Mouse (Mus musculus): Measurements from ENCODE around the gene Dysf. TPM values are rescaled to one million over a fixed set of nuclear protein-coding genes. Genes with fewer than 3 reads are reported as not detected.
"Not testable (repeated sequence)": the region's sequence is repeated elsewhere in the genome, so short reads cannot be mapped to it uniquely, and the experiment has no call there.

Dysf gene
- 5.4 and 6.0 TPM in 2 replicates for polyA plus RNA-seq (2016; fragmentation: Nextera tagmentation; extraction: Ambion mirVana)

- DNase-seq (ENCODE audit: low spot score), result peak; percentile 69
- peak within 1 kb of the TSS; percentile 20 for H3K27ac ChIP-seq (replicated peaks)
- no peaks in the 10 kb centered on the region for H3K9me3 ChIP-seq
- WGBS, result under 1% methylated on average over 41 of the region's 41 CpGs
- peaks cover 35% of the 10 kb centered on the region for H3K4me1 ChIP-seq
- no peaks in the 10 kb centered on the region for H3K36me3 ChIP-seq (replicated peaks)
- peak within 1 kb of the TSS; percentile 59 for H3K4me3 ChIP-seq
- H3K27me3 ChIP-seq (replicated peaks; ENCODE audit: low read depth, poor library complexity, severe bottlenecking), result peaks cover 30% of the 10 kb centered on the region
These were observed at the start of gene Dysf for GRCm38 (mm10) chr6:84008363-84009171. Gene Dysf, plus strand, starts transcription at chr6:84008590.

DNA sequence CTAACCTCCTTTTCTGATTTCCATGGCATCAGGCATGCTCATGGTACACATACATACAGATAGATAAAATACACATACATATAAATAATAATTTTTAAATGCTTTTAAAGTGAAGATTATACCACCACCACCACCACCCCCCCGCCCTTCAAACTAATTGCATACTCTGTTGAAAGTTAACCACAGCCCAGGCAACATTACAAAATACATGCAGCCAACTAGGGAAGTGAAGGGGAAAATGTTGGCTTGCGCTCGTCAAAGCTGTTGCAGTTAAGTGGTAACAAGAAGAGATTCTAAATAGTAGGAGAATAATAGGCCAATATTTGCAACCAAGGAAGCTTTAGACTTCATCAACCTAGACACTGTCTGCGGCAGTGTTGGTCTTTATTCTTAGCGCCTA is 20.7 kb upstream of the Dysf start:
- Histone ChIP-seq H3K36me3 (replicated peaks) (peaks cover 95% of the 10 kb centered on the region), H3K27me3 (replicated peaks; ENCODE audit: low read depth, poor library complexity, severe bottlenecking) (no peaks in the 10 kb centered on the region), H3K4me1 (no peaks in the 10 kb centered on the region), H3K9me3 (no peaks in the 10 kb centered on the region), H3K27ac (replicated peaks) (no peak overlapping the region), H3K4me3 (no peak overlapping the region)
- WGBS, result 95% methylated on average over 5 of the region's 5 CpGs
- no peak for DNase-seq (ENCODE audit: low spot score)

GRCm38 (mm10) chr6:84002716-84003115 is 5.7 kb upstream of the Dysf start:
- H3K27me3 ChIP-seq (replicated peaks; ENCODE audit: low read depth, poor library complexity, severe bottlenecking), result 0 out of 2 replicates have a peak, but pooled peaks cover 1% of the 10 kb centered on the region
- H3K36me3 ChIP-seq (replicated peaks), result peaks cover 19% of the 10 kb centered on the region
- no peaks in the 10 kb centered on the region for H3K9me3 ChIP-seq
- no peak for DNase-seq (ENCODE audit: low spot score)
- no peak overlapping the region for H3K4me3 ChIP-seq
- H3K4me1 ChIP-seq, result no peaks in the 10 kb centered on the region
- no peak overlapping the region for H3K27ac ChIP-seq (replicated peaks)
- WGBS, result 57% methylated on average over 1 of the region's 1 CpGs

GRCm38 (mm10) chr6:84004295-84004694 is 4.1 kb upstream of the Dysf start:
- H3K9me3 ChIP-seq, result no peaks in the 10 kb centered on the region
- 89% methylated on average over 4 of the region's 4 CpGs for WGBS

GRCm38 (mm10) chr6:84009172-84009872 is 932 bp downstream of the Dysf start:
- no peak for DNase-seq (ENCODE audit: low spot score)
- Histone ChIP-seq H3K9me3 (no peaks in the 10 kb centered on the region), H3K27ac (replicated peaks) (no peak overlapping the region; the same call in 1 of the 2 replicates), H3K4me3 (peak overlapping the region; percentile 59), H3K36me3 (replicated peaks) (no peaks in the 10 kb centered on the region), H3K4me1 (peaks cover 35% of the 10 kb centered on the region), H3K27me3 (replicated peaks; ENCODE audit: low read depth, poor library complexity, severe bottlenecking) (peaks cover 30% of the 10 kb centered on the region)
- 25% methylated on average over 8 of the region's 8 CpGs for WGBS

More at GRCm38 (mm10) chr6:84004295-84004694, 4.1 kb upstream of the Dysf start:
- Histone ChIP-seq H3K4me1 (peaks cover 12% of the 10 kb centered on the region), H3K27me3 (replicated peaks; ENCODE audit: low read depth, poor library complexity, severe bottlenecking) (peaks cover 17% of the 10 kb centered on the region), H3K36me3 (replicated peaks) (peaks cover 3% of the 10 kb centered on the region; the same call in 1 of the 2 replicates), H3K27ac (replicated peaks) (no peak overlapping the region), H3K4me3 (no peak overlapping the region)
- DNase-seq (ENCODE audit: low spot score), result no peak

GRCm38 (mm10) chr6:84009915-84010302 is 1.5 kb downstream of the Dysf start:
- no peaks in the 10 kb centered on the region for H3K36me3 ChIP-seq (replicated peaks)
- H3K27ac ChIP-seq (replicated peaks), result peak overlapping the region; percentile 72; the same call in 1 of the 2 replicates
- DNase-seq (ENCODE audit: low spot score), result no peak
- peaks cover 35% of the 10 kb centered on the region for H3K4me1 ChIP-seq
- H3K4me3 ChIP-seq, result peak overlapping the region; percentile 59; the same call in 1 of the 2 replicates
- 17% methylated on average over 4 of the region's 4 CpGs for WGBS
- H3K9me3 ChIP-seq, result no peaks in the 10 kb centered on the region
- peaks cover 30% of the 10 kb centered on the region for H3K27me3 ChIP-seq (replicated peaks; ENCODE audit: low read depth, poor library complexity, severe bottlenecking)

DNA sequence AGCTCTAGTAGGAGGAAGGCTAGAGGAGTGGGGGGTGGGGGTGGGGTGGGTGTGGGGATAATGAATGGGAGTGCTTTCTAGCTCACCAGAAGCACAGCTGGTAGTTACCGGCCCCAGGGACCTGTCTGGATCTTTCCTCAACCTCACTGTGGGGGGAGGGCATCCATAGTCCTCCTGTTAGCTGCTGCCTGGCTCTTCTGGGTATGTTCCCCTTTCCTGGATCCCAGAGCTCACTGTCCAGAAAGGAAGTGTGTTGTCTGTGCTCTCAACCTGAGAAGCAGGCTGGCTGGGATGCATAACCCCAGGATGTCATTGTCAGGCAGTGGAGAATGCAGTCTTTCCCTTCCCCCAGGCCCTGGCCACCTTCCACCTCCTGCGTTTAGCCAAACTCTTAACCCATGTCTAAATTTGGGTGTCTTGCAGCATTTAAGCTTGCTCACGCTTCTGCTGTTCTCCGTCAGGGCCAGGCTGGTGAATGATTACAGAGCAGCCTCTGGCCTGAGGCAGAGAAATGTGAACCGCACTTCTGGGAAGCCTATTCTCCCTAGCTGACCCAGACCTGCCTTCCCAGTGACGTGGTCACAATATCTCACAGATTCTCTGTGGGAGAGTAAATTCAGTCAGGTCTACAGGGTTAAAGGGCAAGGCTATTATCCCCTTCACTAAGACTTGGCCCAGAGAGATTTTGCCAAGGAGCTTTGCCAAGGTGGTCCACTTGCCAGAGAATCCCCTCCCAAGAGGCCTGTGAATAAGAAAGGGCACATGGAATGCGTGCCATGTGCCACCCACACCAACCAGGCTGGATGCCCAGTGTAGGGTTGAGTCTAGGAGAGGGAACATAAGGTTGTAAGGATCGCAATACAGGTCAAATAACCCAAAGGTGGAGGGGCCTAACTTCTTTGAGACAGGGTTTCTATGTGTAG is 2.2 kb downstream of the Dysf start:
- peaks cover 30% of the 10 kb centered on the region for H3K27me3 ChIP-seq (replicated peaks; ENCODE audit: low read depth, poor library complexity, severe bottlenecking)
- peak overlapping the region; percentile 59; the same call in 1 of the 2 replicates for H3K4me3 ChIP-seq
- DNase-seq (ENCODE audit: low spot score), result peak; percentile 39
- H3K36me3 ChIP-seq (replicated peaks), result no peaks in the 10 kb centered on the region
- peaks cover 35% of the 10 kb centered on the region for H3K4me1 ChIP-seq
- peak overlapping the region; percentile 72 for H3K27ac ChIP-seq (replicated peaks)
- H3K9me3 ChIP-seq, result no peaks in the 10 kb centered on the region
- 31% methylated on average over 8 of the region's 8 CpGs for WGBS

- 63% methylated on average over 4 of the region's 4 CpGs for WGBS
- not testable (repeated sequence) for H3K4me3 ChIP-seq; DNase-seq (ENCODE audit: low spot score); H3K36me3 ChIP-seq (replicated peaks); H3K9me3 ChIP-seq; H3K27ac ChIP-seq (replicated peaks)
- H3K27me3 ChIP-seq (replicated peaks; ENCODE audit: low read depth, poor library complexity, severe bottlenecking), result peaks cover 29% of the 10 kb centered on the region
- H3K4me1 ChIP-seq, result peaks cover 27% of the 10 kb centered on the region
These were observed 6.7 kb downstream of the Dysf start for GRCm38 (mm10) chr6:84014961-84015683.

GRCm38 (mm10) chr6:84016851-84017250 is 8.5 kb downstream of the Dysf start:
- no peak overlapping the region for H3K27ac ChIP-seq (replicated peaks)
- no peaks in the 10 kb centered on the region for H3K36me3 ChIP-seq (replicated peaks)
- H3K4me3 ChIP-seq, result no peak overlapping the region
- H3K9me3 ChIP-seq, result no peaks in the 10 kb centered on the region
- H3K27me3 ChIP-seq (replicated peaks; ENCODE audit: low read depth, poor library complexity, severe bottlenecking), result peaks cover 28% of the 10 kb centered on the region
- DNase-seq (ENCODE audit: low spot score), result no peak
- peaks cover 15% of the 10 kb centered on the region for H3K4me1 ChIP-seq
- 92% methylated on average over 7 of the region's 7 CpGs for WGBS

- no peaks in the 10 kb centered on the region for H3K36me3 ChIP-seq (replicated peaks)
- H3K4me3 ChIP-seq, result no peak overlapping the region
- H3K4me1 ChIP-seq, result peaks cover 12% of the 10 kb centered on the region
- H3K27me3 ChIP-seq (replicated peaks; ENCODE audit: low read depth, poor library complexity, severe bottlenecking), result peaks cover 28% of the 10 kb centered on the region
- DNase-seq (ENCODE audit: low spot score), result no peak
- no peak overlapping the region for H3K27ac ChIP-seq (replicated peaks)
- 70% methylated on average over 3 of the region's 3 CpGs for WGBS
- no peaks in the 10 kb centered on the region for H3K9me3 ChIP-seq
These were observed 9.0 kb downstream of the Dysf start for GRCm38 (mm10) chr6:84017392-84017791.

GRCm38 (mm10) chr6:84018906-84019550 is 10.6 kb downstream of the Dysf start:
- Histone ChIP-seq H3K27ac (replicated peaks) (peak overlapping the region; percentile 15), H3K4me1 (peaks cover 12% of the 10 kb centered on the region), H3K9me3 (no peaks in the 10 kb centered on the region), H3K27me3 (replicated peaks; ENCODE audit: low read depth, poor library complexity, severe bottlenecking) (peaks cover 28% of the 10 kb centered on the region), H3K4me3 (peak overlapping the region; percentile 55), H3K36me3 (replicated peaks) (no peaks in the 10 kb centered on the region)
- 5% methylated on average over 28 of the region's 28 CpGs for WGBS
- peak; percentile 65 for DNase-seq (ENCODE audit: low spot score)
